Comparison of ENCODE assay signal across 8 mouse cellular contexts in the genomic region with DNA sequence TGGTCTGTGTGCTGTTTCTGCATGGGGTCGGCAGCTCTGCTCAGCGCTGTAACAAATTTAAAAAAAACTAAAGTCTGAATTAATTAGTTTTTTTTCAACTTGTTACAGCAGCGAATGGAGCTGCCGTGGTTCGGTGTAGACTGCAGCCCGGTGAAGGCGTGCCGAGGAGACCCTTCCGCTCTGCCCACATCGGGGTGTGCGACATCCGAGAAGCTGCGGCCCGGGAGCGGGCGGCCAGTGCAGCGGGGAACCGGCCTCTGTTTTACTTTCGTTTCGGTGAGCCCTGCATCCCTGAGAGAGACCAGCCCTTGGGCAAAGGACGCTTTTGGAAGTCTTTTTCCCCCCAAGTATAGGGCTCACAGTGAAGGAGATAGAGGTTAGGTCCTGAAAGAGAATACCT.
DNase-seq lines count a peak whose midpoint lies in the region; ATAC-seq lines count a peak whose summit lies in the region.

No protein-coding gene starts in this region.

- H3K27me3 ChIP-seq in heart, embryonic 12.5 days (replicated peaks): no peaks in the 10 kb centered on the region

- WGBS in heart, embryonic 12.5 days: 44% methylated on average over 21 of the region's 21 CpGs

- no peaks in the 10 kb centered on the region for H3K9me3 ChIP-seq in heart, embryonic 12.5 days (replicated peaks)

- peaks cover 12% of the 10 kb centered on the region for H3K4me1 ChIP-seq in heart, embryonic 12.5 days (replicated peaks)

- DNase-seq in ovary, postnatal 14 days (ENCODE audit: low spot score): peak; percentile 5
- no peak for DNase-seq in ovary, adult 18-20 months (ENCODE audit: low spot score)
- peak; percentile 40 to 56 for DNase-seq in adrenal gland, postnatal 36 days
- peak; percentile 42 for DNase-seq in kidney, postnatal 10 days
- peak; percentile 44 for DNase-seq in lung, postnatal 36 days
- peak; percentile 14 to 61 for DNase-seq in spleen, postnatal 4 days (ENCODE audit: low spot score in 2 of 2)
- no peak for DNase-seq in left cerebral cortex, adult 18-20 months (ENCODE audit: low spot score in 2 of 2)

- peak overlapping the region; percentile 53 for H3K4me3 ChIP-seq in heart, embryonic 12.5 days

- no peak overlapping the region for H3K27ac ChIP-seq in heart, embryonic 12.5 days (ENCODE audit: poor library complexity, severe bottlenecking)

- 0 out of 2 replicates have a peak, but pooled peaks have one; percentile 36 for ATAC-seq in heart, embryonic 12.5 days (ENCODE audit: insufficient number of reproducible peaks, low FRiP score)

- no peaks in the 10 kb centered on the region for H3K36me3 ChIP-seq in heart, embryonic 12.5 days

- peak overlapping the region; percentile 67 for H3K9ac ChIP-seq in heart, embryonic 12.5 days

- H3K4me2 ChIP-seq in heart, embryonic 12.5 days: peak overlapping the region; percentile 58

Comparison
In these comparisons a context has a peak if more than half of its experiments do, and no peak if none do; other contexts are left out.
1. DNase-seq: peak in ovary, postnatal 14 days (single experiment), adrenal gland, postnatal 36 days (2 of 2), kidney, postnatal 10 days (single experiment), lung, postnatal 36 days (single experiment) and spleen, postnatal 4 days (2 of 2); none in ovary, adult 18-20 months (single experiment) and left cerebral cortex, adult 18-20 months (0 of 2).